Mouse (Mus musculus): Measurements from ENCODE around the gene Gm10837.

DNA sequence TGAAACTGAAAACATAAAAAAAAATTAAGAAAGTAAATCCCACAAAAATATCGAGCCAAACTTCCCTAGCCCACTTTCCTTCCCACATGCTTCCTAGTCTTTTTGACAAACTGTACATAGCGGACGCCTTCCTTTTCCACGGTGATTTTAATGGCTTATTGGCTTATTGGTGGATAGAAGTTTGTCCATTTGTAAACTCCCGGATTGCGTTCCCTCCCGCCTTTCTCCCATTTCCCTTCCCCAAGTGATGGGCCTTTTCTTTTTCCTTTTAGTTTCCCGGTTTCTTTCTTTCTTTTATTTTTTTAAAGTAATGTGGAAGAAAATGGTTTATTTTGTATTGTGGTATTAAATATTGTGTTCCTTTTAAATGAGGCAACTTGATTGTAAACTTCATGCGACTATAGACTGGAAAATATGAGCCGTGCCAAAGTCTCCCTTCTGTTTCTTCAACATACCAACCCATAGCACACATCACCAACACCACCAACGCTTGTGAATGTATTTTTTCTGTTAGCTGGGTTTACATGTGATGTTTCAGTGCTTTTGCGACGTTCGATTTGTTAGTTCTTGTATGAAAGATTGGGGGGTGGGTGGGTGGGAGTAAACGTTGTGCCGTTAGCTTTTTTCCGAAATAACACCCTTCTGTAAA is 10.8 kb upstream of the Gm10837 start:
- TF ChIP-seq CTCF (IDR thresholded peaks at IDR 0.05; ENCODE audit: borderline replicate concordance, insufficient read depth, low read length), result no peak
- no peak for TF ChIP-seq POLR2A (IDR thresholded peaks at IDR 0.05; ENCODE audit: low read depth, low read length)

Data from embryonic fibroblast, embryonic 13.5 days (primary cell).